ENCODE assay signal across 12 mouse cellular contexts in genomic region chr7:40921281-40921680, GRCm38 (mm10). TPM values are rescaled to one million over a fixed set of nuclear protein-coding genes. Genes with fewer than 3 reads are reported as not detected.
"Had no signal": no experiment of that assay in that cellular context is flagged by ENCODE, and none has a peak within 500 bp of the region (broad histone marks: within the 10 kb centered on the region; RNA-seq: fewer than 3 reads in every experiment).

No protein-coding gene starts in this region.

- ATAC-seq: intestine, embryonic 15.5 days; lung, postnatal 0 days; midbrain, embryonic 13.5 days had no signal

- DNase-seq: kidney, adult 18-20 months; kidney, postnatal 10 days; kidney, postnatal 4 days; lung, adult 2 months; lung, postnatal 36 days; spleen, adult 18-20 months; thymus, adult 2 months; thymus, postnatal 25 days had no signal

RNA-seq across cellular contexts. Expression of gene Vstm2b, which starts 23.2 kb away (rescaled TPM):
- total RNA-seq: megakaryocyte progenitor cell, adult 5-6 weeks had no signal
